Mouse (Mus musculus): ENCODE measurements around the gene Slc35b4. TPM values are rescaled to one million over a fixed set of nuclear protein-coding genes. Genes with fewer than 3 reads are reported as not detected.

Gene Slc35b4
- total and polyA plus RNA-seq, 3 experiments = 8.0 to 10.6 (median 8.5) TPM

DNA sequence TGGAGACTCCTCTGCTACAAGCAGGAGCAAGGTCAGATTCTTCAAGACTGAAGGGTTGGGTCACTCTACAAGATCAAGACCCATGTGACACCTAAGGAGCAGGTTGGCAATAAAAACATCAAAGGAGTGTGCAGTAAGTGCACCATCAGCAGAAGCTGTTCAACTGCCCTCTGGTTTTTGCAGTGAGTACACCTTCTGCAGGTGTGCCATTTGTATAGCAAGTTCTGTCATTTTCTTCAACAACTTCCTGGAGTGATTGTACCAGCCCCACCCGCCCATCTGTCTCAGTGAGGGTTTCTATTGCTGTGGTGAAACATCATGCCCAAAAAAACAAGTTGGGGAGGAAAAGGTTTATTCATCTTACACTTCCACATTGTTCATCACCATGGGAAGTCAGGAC lies 27.1 kb downstream of the Slc35b4 start:
- Histone ChIP-seq H3K79me2 (replicated peaks; ENCODE audit: control insufficient read depth, insufficient read depth, low read length) (no peaks in the 10 kb centered on the region), H3K36me3 (ENCODE audit: control insufficient read depth, insufficient read depth, low read length) (no peaks in the 10 kb centered on the region), H3K27me3 (ENCODE audit: control insufficient read depth, insufficient read depth, low read length) (no peaks in the 10 kb centered on the region), H3K4me1 (ENCODE audit: control insufficient read depth, insufficient read depth, low read length) (no peaks in the 10 kb centered on the region), H3K27ac (no peak overlapping the region), H3K9ac (ENCODE audit: low read depth, low read length) (no peak overlapping the region), H3K4me3 (no peak overlapping the region)
- intact Hi-C loops (cut with DNase I) = no loop called here
- TF ChIP-seq CTCF (IDR thresholded peaks at IDR 0.05) (no peak), POLR2A (IDR thresholded peaks at IDR 0.05; ENCODE audit: insufficient read depth, low read depth, low read length) (no peak), EP300 (IDR thresholded peaks at IDR 0.05; ENCODE audit: insufficient read depth, low read depth, low read length) (no peak)
- WGBS = 97% methylated on average over 1 of the region's 1 CpGs
- no peak for DNase-seq

- 84% methylated on average over 9 of the region's 9 CpGs for WGBS
- Histone ChIP-seq H3K4me3 (no peak overlapping the region), H3K4me1 (ENCODE audit: control insufficient read depth, insufficient read depth, low read length) (no peaks in the 10 kb centered on the region), H3K36me3 (ENCODE audit: control insufficient read depth, insufficient read depth, low read length) (no peaks in the 10 kb centered on the region), H3K27me3 (ENCODE audit: control insufficient read depth, insufficient read depth, low read length) (no peaks in the 10 kb centered on the region), H3K79me2 (replicated peaks; ENCODE audit: control insufficient read depth, insufficient read depth, low read length) (no peaks in the 10 kb centered on the region), H3K9ac (ENCODE audit: low read depth, low read length) (no peak overlapping the region), H3K27ac (no peak overlapping the region)
- no peak for DNase-seq
- TF ChIP-seq EP300 (IDR thresholded peaks at IDR 0.05; ENCODE audit: insufficient read depth, low read depth, low read length) = no peak
- no peak for TF ChIP-seq POLR2A (IDR thresholded peaks at IDR 0.05; ENCODE audit: insufficient read depth, low read depth, low read length)
- TF ChIP-seq CTCF (IDR thresholded peaks at IDR 0.05) = no peak
- intact Hi-C loops (cut with DNase I) = no loop called here
These were observed 27.8 kb downstream of the Slc35b4 start for GRCm38 (mm10) chr6:34149066-34149465.

DNA sequence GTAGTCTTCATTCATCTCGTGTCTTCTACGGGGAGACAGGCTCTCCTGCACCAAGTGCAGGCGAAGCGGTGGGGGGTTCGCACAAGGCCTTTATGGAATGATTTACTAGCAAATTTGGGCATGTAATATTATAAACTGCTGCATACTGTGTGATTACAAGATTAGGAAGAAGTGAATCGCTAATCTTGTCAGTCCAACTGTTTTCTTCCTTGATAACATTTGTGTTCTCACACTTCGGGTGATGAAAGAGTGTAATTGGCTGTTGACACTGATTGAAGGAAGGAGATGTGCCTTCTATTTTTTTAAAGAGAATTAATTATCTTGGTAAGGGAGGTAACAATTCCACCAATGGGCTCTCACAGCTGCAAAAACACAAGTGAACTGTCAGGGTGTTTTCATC lies 28.3 kb downstream of the Slc35b4 start:
- TF ChIP-seq POLR2A (IDR thresholded peaks at IDR 0.05; ENCODE audit: insufficient read depth, low read depth, low read length) (no peak), CTCF (IDR thresholded peaks at IDR 0.05) (no peak), EP300 (IDR thresholded peaks at IDR 0.05; ENCODE audit: insufficient read depth, low read depth, low read length) (no peak)
- Histone ChIP-seq H3K79me2 (replicated peaks; ENCODE audit: control insufficient read depth, insufficient read depth, low read length) (no peaks in the 10 kb centered on the region), H3K27me3 (ENCODE audit: control insufficient read depth, insufficient read depth, low read length) (no peaks in the 10 kb centered on the region), H3K36me3 (ENCODE audit: control insufficient read depth, insufficient read depth, low read length) (no peaks in the 10 kb centered on the region), H3K4me3 (no peak overlapping the region), H3K27ac (no peak overlapping the region), H3K9ac (ENCODE audit: low read depth, low read length) (no peak overlapping the region), H3K4me1 (ENCODE audit: control insufficient read depth, insufficient read depth, low read length) (no peaks in the 10 kb centered on the region)
- no peak for DNase-seq
- intact Hi-C loops (cut with DNase I) = no loop called here
- 75% methylated on average over 7 of the region's 7 CpGs for WGBS

GRCm38 (mm10) chr6:34148021-34148420 lies 28.9 kb downstream of the Slc35b4 start:
- H3K9ac ChIP-seq (ENCODE audit: low read depth, low read length) = no peak overlapping the region
- H3K27ac ChIP-seq = no peak overlapping the region
- intact Hi-C loops (cut with DNase I) = no loop called here
- H3K27me3 ChIP-seq (ENCODE audit: control insufficient read depth, insufficient read depth, low read length) = no peaks in the 10 kb centered on the region
- 84% methylated on average over 3 of the region's 3 CpGs for WGBS
- no peak for DNase-seq
- H3K36me3 ChIP-seq (ENCODE audit: control insufficient read depth, insufficient read depth, low read length) = no peaks in the 10 kb centered on the region
- no peak for TF ChIP-seq CTCF (IDR thresholded peaks at IDR 0.05)
- no peak for TF ChIP-seq EP300 (IDR thresholded peaks at IDR 0.05; ENCODE audit: insufficient read depth, low read depth, low read length)
- no peak for TF ChIP-seq POLR2A (IDR thresholded peaks at IDR 0.05; ENCODE audit: insufficient read depth, low read depth, low read length)
- H3K4me3 ChIP-seq = no peak overlapping the region
- no peaks in the 10 kb centered on the region for H3K4me1 ChIP-seq (ENCODE audit: control insufficient read depth, insufficient read depth, low read length)
- no peaks in the 10 kb centered on the region for H3K79me2 ChIP-seq (replicated peaks; ENCODE audit: control insufficient read depth, insufficient read depth, low read length)

DNA sequence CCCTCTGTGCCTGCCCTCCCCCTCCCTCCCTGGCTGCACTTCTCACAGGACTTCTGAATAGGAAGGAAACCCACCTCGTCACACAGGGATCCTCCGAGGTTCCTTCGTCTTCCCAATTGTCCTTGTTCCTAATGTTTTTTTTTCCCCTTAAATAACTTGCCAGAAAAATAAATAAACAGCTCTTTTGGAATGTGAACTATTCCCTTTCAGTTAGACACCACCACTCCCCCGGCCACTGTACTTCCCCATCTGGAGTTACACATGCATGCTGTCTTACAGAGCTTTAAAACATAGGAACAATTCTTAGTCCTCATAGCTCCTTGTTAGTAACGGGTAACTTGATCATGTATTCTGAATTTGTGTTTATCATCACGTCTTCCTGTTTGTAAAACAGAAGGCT lies 30.9 kb downstream of the Slc35b4 start:
- intact Hi-C loops (cut with DNase I) = no loop called here
- no peaks in the 10 kb centered on the region for H3K27me3 ChIP-seq (ENCODE audit: control insufficient read depth, insufficient read depth, low read length)
- no peak overlapping the region for H3K27ac ChIP-seq
- H3K4me3 ChIP-seq = no peak overlapping the region
- H3K79me2 ChIP-seq (replicated peaks; ENCODE audit: control insufficient read depth, insufficient read depth, low read length) = no peaks in the 10 kb centered on the region
- DNase-seq = no peak
- 38% methylated on average over 6 of the region's 6 CpGs for WGBS
- no peak overlapping the region for H3K9ac ChIP-seq (ENCODE audit: low read depth, low read length)
- no peaks in the 10 kb centered on the region for H3K36me3 ChIP-seq (ENCODE audit: control insufficient read depth, insufficient read depth, low read length)
- H3K4me1 ChIP-seq (ENCODE audit: control insufficient read depth, insufficient read depth, low read length) = no peaks in the 10 kb centered on the region
- TF ChIP-seq POLR2A (IDR thresholded peaks at IDR 0.05; ENCODE audit: insufficient read depth, low read depth, low read length) (no peak), CTCF (IDR thresholded peaks at IDR 0.05) (no peak), EP300 (IDR thresholded peaks at IDR 0.05; ENCODE audit: insufficient read depth, low read depth, low read length) (no peak)

DNA sequence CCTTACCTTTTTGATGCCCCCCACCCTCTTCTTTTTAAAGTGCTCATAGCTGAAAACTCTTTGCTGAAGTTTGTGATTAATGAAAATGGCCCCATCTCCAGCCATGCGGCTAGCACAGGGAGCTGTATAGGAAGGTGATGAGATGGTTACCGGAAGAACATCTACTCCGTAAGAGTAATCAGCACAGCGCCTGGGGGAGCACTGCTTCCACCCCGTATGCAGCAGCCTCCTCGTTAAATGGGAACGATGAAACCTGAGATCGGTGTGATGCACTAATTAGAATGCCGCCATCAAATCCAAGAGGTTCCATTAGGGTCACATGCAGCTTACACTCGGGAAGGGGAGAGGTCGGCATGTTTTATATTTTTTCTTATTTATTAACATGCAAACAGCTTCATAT lies 34.0 kb downstream of the Slc35b4 start:
- Histone ChIP-seq H3K4me3 (no peak overlapping the region), H3K9ac (ENCODE audit: low read depth, low read length) (no peak overlapping the region), H3K4me1 (ENCODE audit: control insufficient read depth, insufficient read depth, low read length) (no peaks in the 10 kb centered on the region), H3K27me3 (ENCODE audit: control insufficient read depth, insufficient read depth, low read length) (no peaks in the 10 kb centered on the region), H3K27ac (no peak overlapping the region), H3K36me3 (ENCODE audit: control insufficient read depth, insufficient read depth, low read length) (no peaks in the 10 kb centered on the region), H3K79me2 (replicated peaks; ENCODE audit: control insufficient read depth, insufficient read depth, low read length) (no peaks in the 10 kb centered on the region)
- intact Hi-C loops (cut with DNase I) = no loop called here
- no peak for DNase-seq
- TF ChIP-seq EP300 (IDR thresholded peaks at IDR 0.05; ENCODE audit: insufficient read depth, low read depth, low read length) = no peak
- no peak for TF ChIP-seq POLR2A (IDR thresholded peaks at IDR 0.05; ENCODE audit: insufficient read depth, low read depth, low read length)
- TF ChIP-seq CTCF (IDR thresholded peaks at IDR 0.05) = no peak
- 78% methylated on average over 11 of the region's 11 CpGs for WGBS
